Mouse (Mus musculus): ENCODE results near the gene Prn. TPM values are rescaled to one million over a fixed set of nuclear protein-coding genes. Genes with fewer than 3 reads are reported as not detected.

The Prn gene
- polyA plus RNA-seq, 1 experiment from 2014 or later: not detected

GRCm38 (mm10) chr2:131905025-131905424, 4.7 kb upstream of the Prn start:
- ATAC-seq (ENCODE audit: low FRiP score): no peak
- 47% methylated on average over 5 of the region's 5 CpGs for WGBS

GRCm38 (mm10) chr2:131905776-131906175, 4.0 kb upstream of the Prn start:
- no peak overlapping the region for H3K9ac ChIP-seq
- peaks cover 5% of the 10 kb centered on the region for H3K4me1 ChIP-seq (replicated peaks; ENCODE audit: control insufficient read depth, insufficient read depth, low read length)
- DNase-seq (ENCODE audit: low spot score) (no peak), ATAC-seq (ENCODE audit: low FRiP score) (no peak)
- no peak overlapping the region for H3K27ac ChIP-seq
- no peaks in the 10 kb centered on the region for H3K27me3 ChIP-seq (ENCODE audit: control insufficient read depth, insufficient read depth, low read length)
- H3K4me2 ChIP-seq (replicated peaks): no peak overlapping the region
- H3K9me3 ChIP-seq (ENCODE audit: control insufficient read depth, low read length): no peaks in the 10 kb centered on the region
- WGBS: 87% methylated on average over 6 of the region's 6 CpGs
- H3K4me3 ChIP-seq (replicated peaks; ENCODE audit: low read length): no peak overlapping the region
- H3K36me3 ChIP-seq (replicated peaks; ENCODE audit: control insufficient read depth, insufficient read depth): no peaks in the 10 kb centered on the region

More at GRCm38 (mm10) chr2:131905025-131905424, 4.7 kb upstream of the Prn start:
- Histone ChIP-seq H3K4me1 (replicated peaks; ENCODE audit: control insufficient read depth, insufficient read depth, low read length) (no peaks in the 10 kb centered on the region), H3K27ac (no peak overlapping the region), H3K4me2 (replicated peaks) (no peak overlapping the region), H3K4me3 (replicated peaks; ENCODE audit: low read length) (no peak overlapping the region), H3K9me3 (ENCODE audit: control insufficient read depth, low read length) (no peaks in the 10 kb centered on the region), H3K9ac (no peak overlapping the region), H3K27me3 (ENCODE audit: control insufficient read depth, insufficient read depth, low read length) (no peaks in the 10 kb centered on the region), H3K36me3 (replicated peaks; ENCODE audit: control insufficient read depth, insufficient read depth) (no peaks in the 10 kb centered on the region)
- no peak for DNase-seq (ENCODE audit: low spot score)

GRCm38 (mm10) chr2:131906266-131906665, 3.5 kb upstream of the Prn start:
- WGBS: 91% methylated on average over 3 of the region's 3 CpGs
- Histone ChIP-seq H3K36me3 (replicated peaks; ENCODE audit: control insufficient read depth, insufficient read depth) (no peaks in the 10 kb centered on the region), H3K4me3 (replicated peaks; ENCODE audit: low read length) (no peak overlapping the region), H3K27ac (no peak overlapping the region), H3K9me3 (ENCODE audit: control insufficient read depth, low read length) (no peaks in the 10 kb centered on the region), H3K4me1 (replicated peaks; ENCODE audit: control insufficient read depth, insufficient read depth, low read length) (peaks cover 10% of the 10 kb centered on the region), H3K27me3 (ENCODE audit: control insufficient read depth, insufficient read depth, low read length) (no peaks in the 10 kb centered on the region), H3K9ac (no peak overlapping the region), H3K4me2 (replicated peaks) (no peak overlapping the region)
- ATAC-seq (ENCODE audit: low FRiP score) (no peak), DNase-seq (ENCODE audit: low spot score) (no peak)

GRCm38 (mm10) chr2:131906846-131907245, 2.9 kb upstream of the Prn start:
- no peak for DNase-seq (ENCODE audit: low spot score)
- 71% methylated on average over 1 of the region's 1 CpGs for WGBS
- H3K9ac ChIP-seq: no peak overlapping the region

GRCm38 (mm10) chr2:131907311-131907710, 2.4 kb upstream of the Prn start:
- WGBS: 82% methylated on average over 5 of the region's 5 CpGs
- Histone ChIP-seq H3K4me3 (replicated peaks; ENCODE audit: low read length) (no peak overlapping the region), H3K4me1 (replicated peaks; ENCODE audit: control insufficient read depth, insufficient read depth, low read length) (peaks cover 20% of the 10 kb centered on the region), H3K9me3 (ENCODE audit: control insufficient read depth, low read length) (no peaks in the 10 kb centered on the region), H3K9ac (no peak overlapping the region), H3K27me3 (ENCODE audit: control insufficient read depth, insufficient read depth, low read length) (no peaks in the 10 kb centered on the region), H3K36me3 (replicated peaks; ENCODE audit: control insufficient read depth, insufficient read depth) (no peaks in the 10 kb centered on the region), H3K4me2 (replicated peaks) (no peak overlapping the region), H3K27ac (no peak overlapping the region)
- DNase-seq (ENCODE audit: low spot score) (no peak), ATAC-seq (ENCODE audit: low FRiP score) (no peak)

More at GRCm38 (mm10) chr2:131906846-131907245, 2.9 kb upstream of the Prn start:
- H3K9me3 ChIP-seq (ENCODE audit: control insufficient read depth, low read length): no peaks in the 10 kb centered on the region
- ATAC-seq (ENCODE audit: low FRiP score): no peak
- no peaks in the 10 kb centered on the region for H3K36me3 ChIP-seq (replicated peaks; ENCODE audit: control insufficient read depth, insufficient read depth)
- H3K4me3 ChIP-seq (replicated peaks; ENCODE audit: low read length): no peak overlapping the region
- no peaks in the 10 kb centered on the region for H3K27me3 ChIP-seq (ENCODE audit: control insufficient read depth, insufficient read depth, low read length)
- H3K4me2 ChIP-seq (replicated peaks): no peak overlapping the region
- H3K27ac ChIP-seq: no peak overlapping the region
- H3K4me1 ChIP-seq (replicated peaks; ENCODE audit: control insufficient read depth, insufficient read depth, low read length): peaks cover 15% of the 10 kb centered on the region

GRCm38 (mm10) chr2:131908351-131908861, 1.4 kb upstream of the Prn start:
- Histone ChIP-seq H3K27me3 (ENCODE audit: control insufficient read depth, insufficient read depth, low read length) (no peaks in the 10 kb centered on the region), H3K9me3 (ENCODE audit: control insufficient read depth, low read length) (no peaks in the 10 kb centered on the region), H3K4me2 (replicated peaks) (no peak overlapping the region), H3K4me1 (replicated peaks; ENCODE audit: control insufficient read depth, insufficient read depth, low read length) (peaks cover 28% of the 10 kb centered on the region), H3K27ac (no peak overlapping the region), H3K9ac (no peak overlapping the region), H3K4me3 (replicated peaks; ENCODE audit: low read length) (no peak overlapping the region), H3K36me3 (replicated peaks; ENCODE audit: control insufficient read depth, insufficient read depth) (0 out of 2 replicates have a peak, but pooled peaks cover 6% of the 10 kb centered on the region)
- DNase-seq (ENCODE audit: low spot score) (no peak), ATAC-seq (ENCODE audit: low FRiP score) (no peak)
- 78% methylated on average over 7 of the region's 7 CpGs for WGBS

- ATAC-seq (ENCODE audit: low FRiP score): no peak
- H3K9me3 ChIP-seq (ENCODE audit: control insufficient read depth, low read length): no peaks in the 10 kb centered on the region
- H3K4me1 ChIP-seq (replicated peaks; ENCODE audit: control insufficient read depth, insufficient read depth, low read length): peaks cover 28% of the 10 kb centered on the region
- no peak for DNase-seq (ENCODE audit: low spot score)
- no peak overlapping the region for H3K4me3 ChIP-seq (replicated peaks; ENCODE audit: low read length)
- H3K27ac ChIP-seq: no peak overlapping the region
- peak overlapping the region; percentile 68 for H3K4me2 ChIP-seq (replicated peaks)
- WGBS: 70% methylated on average over 1 of the region's 1 CpGs
- H3K27me3 ChIP-seq (ENCODE audit: control insufficient read depth, insufficient read depth, low read length): no peaks in the 10 kb centered on the region
- 0 out of 2 replicates have a peak, but pooled peaks cover 6% of the 10 kb centered on the region for H3K36me3 ChIP-seq (replicated peaks; ENCODE audit: control insufficient read depth, insufficient read depth)
- H3K9ac ChIP-seq: no peak overlapping the region
Measured at GRCm38 (mm10) chr2:131908906-131909305, 851 bp upstream of the Prn start.

GRCm38 (mm10) chr2:131910847-131911246, 1.1 kb downstream of the Prn start:
- H3K4me2 ChIP-seq (replicated peaks): peak overlapping the region; percentile 68
- peaks cover 10% of the 10 kb centered on the region; the same call in 1 of the 2 replicates for H3K36me3 ChIP-seq (replicated peaks; ENCODE audit: control insufficient read depth, insufficient read depth)
- 0 out of 2 replicates have a peak overlapping the region, but pooled peaks have one; percentile 9 for H3K27ac ChIP-seq
- H3K27me3 ChIP-seq (ENCODE audit: control insufficient read depth, insufficient read depth, low read length): no peaks in the 10 kb centered on the region
- peak overlapping the region; percentile 94 for H3K9ac ChIP-seq
- WGBS: 54% methylated on average over 2 of the region's 2 CpGs
- peak overlapping the region; percentile 71 for H3K4me3 ChIP-seq (replicated peaks; ENCODE audit: low read length)
- no peak for ATAC-seq (ENCODE audit: low FRiP score)
- no peak for DNase-seq (ENCODE audit: low spot score)
- H3K9me3 ChIP-seq (ENCODE audit: control insufficient read depth, low read length): no peaks in the 10 kb centered on the region
- H3K4me1 ChIP-seq (replicated peaks; ENCODE audit: control insufficient read depth, insufficient read depth, low read length): peaks cover 28% of the 10 kb centered on the region

- no peaks in the 10 kb centered on the region for H3K9me3 ChIP-seq (ENCODE audit: control insufficient read depth, low read length)
- no peak for DNase-seq (ENCODE audit: low spot score)
- no peak for ATAC-seq (ENCODE audit: low FRiP score)
- H3K4me2 ChIP-seq (replicated peaks): peak overlapping the region; percentile 68
- 30% methylated on average over 4 of the region's 4 CpGs for WGBS
- H3K36me3 ChIP-seq (replicated peaks; ENCODE audit: control insufficient read depth, insufficient read depth): peaks cover 14% of the 10 kb centered on the region; the same call in 1 of the 2 replicates
- H3K4me1 ChIP-seq (replicated peaks; ENCODE audit: control insufficient read depth, insufficient read depth, low read length): peaks cover 28% of the 10 kb centered on the region
- peak overlapping the region; percentile 71 for H3K4me3 ChIP-seq (replicated peaks; ENCODE audit: low read length)
- peak overlapping the region; percentile 94 for H3K9ac ChIP-seq
- H3K27ac ChIP-seq: 0 out of 2 replicates have a peak overlapping the region, but pooled peaks have one; percentile 9
- H3K27me3 ChIP-seq (ENCODE audit: control insufficient read depth, insufficient read depth, low read length): no peaks in the 10 kb centered on the region
Measured at GRCm38 (mm10) chr2:131911341-131911740, 1.6 kb downstream of the Prn start.

Data from hindbrain, embryonic 14.5 days (tissue).